Mouse (Mus musculus) cerebral cortex, adult 2 months (tissue): ENCODE measurements around the gene Dnah5.

Experiments used
- WGBS: fragments of 180-500 bp; shearing (Covaris S2); methylation state at CpG from one replicate; pipeline ENCODE4 v1.1.7; 2018; 5-methylcytosine and 5-hydroxymethylcytosine counted together

Gene Dnah5

GRCm38 (mm10) chr15:28473749-28474390 is 270.3 kb downstream of the Dnah5 start:
- WGBS, result 66% methylated on average over 6 of the region's 6 CpGs

GRCm38 (mm10) chr15:28502820-28503219 is 299.3 kb downstream of the Dnah5 start:
- 52% methylated on average over 4 of the region's 4 CpGs for WGBS

GRCm38 (mm10) chr15:28515176-28515575 is 311.6 kb downstream of the Dnah5 start:
- WGBS, result 66% methylated on average over 4 of the region's 4 CpGs
